Mouse (Mus musculus): ENCODE measurements around the gene C8g. TPM values are rescaled to one million over a fixed set of nuclear protein-coding genes. Genes with fewer than 3 reads are reported as not detected.

Gene C8g
- total RNA-seq, 1 experiment from 2014 or later = not detected

Other genes starting within 250 kb of the C8g start
- 6.9 and 16.7 TPM in 2 replicates for gene Tmem203, start 246.3 kb downstream of the C8g start, total RNA-seq (2017)
- gene Tprn, start 239.1 kb downstream of the C8g start, total RNA-seq (2017) = 4.9 and 6.9 TPM in 2 replicates
- gene Ssna1, start 229.3 kb downstream of the C8g start, total RNA-seq (2017) = 31.0 and 33.0 TPM in 2 replicates
- 49.5 and 82.2 TPM in 2 replicates for gene Anapc2, start 229.2 kb downstream of the C8g start, total RNA-seq (2017)
- not detected in 2 replicates for gene Tmem210, start 213.6 kb downstream of the C8g start, total RNA-seq (2017)
- gene Lrrc26, start 211.8 kb downstream of the C8g start, total RNA-seq (2017) = not detected in 2 replicates
- not detected in 2 replicates for gene Grin1, start 182.5 kb downstream of the C8g start, total RNA-seq (2017)
- gene Man1b1, start 169.4 kb downstream of the C8g start, total RNA-seq (2017) = 49.2 and 79.5 TPM in 2 replicates
- gene Dpp7, start 145.4 kb downstream of the C8g start, total RNA-seq (2017) = 24.7 and 25.5 TPM in 2 replicates
- gene Uap1l1, start 136.0 kb downstream of the C8g start, total RNA-seq (2017) = 8.7 and 11.7 TPM in 2 replicates
- not detected in 2 replicates for gene Sapcd2, start 129.4 kb downstream of the C8g start, total RNA-seq (2017)
- gene Entpd2, start 105.8 kb downstream of the C8g start, total RNA-seq (2017) = not detected in 2 replicates
- not detected in 2 replicates for gene Npdc1, start 102.4 kb downstream of the C8g start, total RNA-seq (2017)
- 4.0 and 4.5 TPM in 2 replicates for gene Fut7, start 78.5 kb downstream of the C8g start, total RNA-seq (2017)
- 15.7 and 21.4 TPM in 2 replicates for gene Abca2, start 73.0 kb downstream of the C8g start, total RNA-seq (2017)
- gene Clic3, start 44.9 kb downstream of the C8g start, total RNA-seq (2017) = not detected in 2 replicates
- gene Paxx, start 40.6 kb downstream of the C8g start, total RNA-seq (2017) = 38.3 and 54.9 TPM in 2 replicates
- gene Ptgds, start 31.7 kb downstream of the C8g start, total RNA-seq (2017) = not detected in 2 replicates
- gene Lcn12, start 7.8 kb downstream of the C8g start, total RNA-seq (2017) = not detected in 2 replicates
- 37.1 and 43.1 TPM in 2 replicates for gene Fbxw5, start 969 bp downstream of the C8g start, total RNA-seq (2017)
- 28.1 and 30.4 TPM in 2 replicates for gene Traf2, start 45.2 kb upstream of the C8g start, total RNA-seq (2017)
- 66.3 and 85.4 TPM in 2 replicates for gene Edf1, start 56.1 kb upstream of the C8g start, total RNA-seq (2017)
- 4.5 and 5.4 TPM in 2 replicates for gene Mamdc4, start 73.1 kb upstream of the C8g start, total RNA-seq (2017)
- 0.61 and 1.5 TPM in 2 replicates for gene Phpt1, start 73.5 kb upstream of the C8g start, total RNA-seq (2017)
- gene Ajm1, start 80.0 kb upstream of the C8g start, total RNA-seq (2017) = 0.25 TPM in 1 of 2 replicates, not detected in the other
- 44.4 and 65.6 TPM in 2 replicates for gene Rabl6, start 106.8 kb upstream of the C8g start, total RNA-seq (2017)
- not detected in 2 replicates for gene Ccdc183, start 116.0 kb upstream of the C8g start, total RNA-seq (2017)
- gene Tmem141, start 120.3 kb upstream of the C8g start, total RNA-seq (2017) = 1.2 and 2.0 TPM in 2 replicates
- not detected in 2 replicates for gene Fcna, start 126.3 kb upstream of the C8g start, total RNA-seq (2017)
- not detected in 2 replicates for gene Lcn8, start 151.4 kb upstream of the C8g start, total RNA-seq (2017)
- gene Lcn5, start 156.2 kb upstream of the C8g start, total RNA-seq (2017) = not detected in 2 replicates
- gene Lcn6, start 175.1 kb upstream of the C8g start, total RNA-seq (2017) = not detected in 2 replicates
- gene Lcn10, start 181.0 kb upstream of the C8g start, total RNA-seq (2017) = not detected in 2 replicates
- not detected in 2 replicates for gene Obp2a, start 198.3 kb upstream of the C8g start, total RNA-seq (2017)
- 10.3 and 14.4 TPM in 2 replicates for gene Bmyc, start 205.0 kb upstream of the C8g start, total RNA-seq (2017)
- gene Obp2b, start 235.3 kb upstream of the C8g start, total RNA-seq (2017) = not detected in 2 replicates

Data from neutrophil, adult 5-6 weeks (primary cell).